Mouse (Mus musculus) lung, adult 2 months (tissue): ENCODE measurements around the gene Epha1.

ENCODE experiments used
- CTCF ChIP-seq: fragments of 200-500 bp; IDR thresholded peaks from 2 replicates; pipeline ENCODE4 v1.5.1; 2011; ENCODE audit warnings: mild to moderate bottlenecking, low read length, control low read depth; ENCODE audit not compliant: insufficient read depth
- POLR2A ChIP-seq: fragments of 200-500 bp; IDR thresholded peaks from 2 replicates; pipeline ENCODE4 v1.6.1; 2011; ENCODE audit warnings: low read depth, mild to moderate bottlenecking, control low read depth, low read length, borderline replicate concordance; ENCODE audit errors: extremely low read depth

DNA sequence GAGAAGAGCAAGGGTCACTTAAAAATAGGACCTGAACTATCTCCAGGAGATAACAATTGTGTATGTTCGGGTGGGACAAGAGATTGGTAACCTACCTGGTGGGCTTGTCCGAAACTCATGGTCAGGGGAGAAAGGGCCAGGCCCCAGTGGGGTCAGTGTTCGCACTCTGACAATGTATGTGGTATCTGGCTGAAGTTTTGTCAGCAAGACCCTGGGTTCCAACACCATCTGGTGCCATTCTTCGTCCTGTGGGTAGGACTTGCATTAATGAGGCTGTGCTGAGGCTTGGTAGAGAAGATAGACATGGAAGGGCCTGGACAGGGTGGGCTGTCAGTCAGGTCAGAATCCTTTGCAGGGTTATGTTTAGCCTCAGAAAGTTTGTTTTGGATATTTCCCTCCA lies 9.0 kb downstream of the Epha1 start:
- TF ChIP-seq CTCF (no peak), POLR2A (no peak)
